Mouse (Mus musculus): ENCODE data around the gene 9930022D16Rik.

The 9930022D16Rik gene

GRCm38 (mm10) chr11:109458165-109458564 is 44.4 kb downstream of the 9930022D16Rik start:
- DNase-seq = no peak

- no peak for DNase-seq
Observed at GRCm38 (mm10) chr11:109460586-109460985, 46.9 kb downstream of the 9930022D16Rik start.

DNA sequence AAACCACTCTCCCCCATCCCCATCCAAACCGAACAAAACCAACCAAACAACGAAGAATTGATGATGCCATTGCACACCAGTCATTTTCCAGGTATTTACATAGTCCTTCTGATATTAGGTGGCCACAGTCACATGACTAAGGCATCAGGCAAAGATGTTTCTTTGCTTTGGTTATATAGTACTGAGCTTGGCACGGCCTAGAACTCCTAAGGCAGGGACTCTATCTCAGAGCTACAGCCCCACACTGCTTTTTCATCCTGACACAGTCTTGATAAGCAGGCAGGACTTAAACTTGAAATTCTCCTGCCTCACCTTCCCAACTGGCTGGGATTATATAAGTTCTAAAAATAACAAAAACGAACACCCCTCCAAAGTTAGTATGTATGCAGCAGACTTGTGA is 51.4 kb downstream of the 9930022D16Rik start:
- DNase-seq = no peak

- peak in 1 of 2 experiments; percentile 22 for DNase-seq
Observed at GRCm38 (mm10) chr11:109466987-109467386, 53.3 kb downstream of the 9930022D16Rik start.

GRCm38 (mm10) chr11:109468133-109468532 is 54.4 kb downstream of the 9930022D16Rik start:
- DNase-seq = no peak
